Mouse (Mus musculus): ENCODE measurements around the gene Glis1. TPM values are rescaled to one million over a fixed set of nuclear protein-coding genes. Genes with fewer than 3 reads are reported as not detected.

Gene Glis1
- polyA plus RNA-seq, 1 experiment from 2014 or later, result 6.3 TPM

DNA sequence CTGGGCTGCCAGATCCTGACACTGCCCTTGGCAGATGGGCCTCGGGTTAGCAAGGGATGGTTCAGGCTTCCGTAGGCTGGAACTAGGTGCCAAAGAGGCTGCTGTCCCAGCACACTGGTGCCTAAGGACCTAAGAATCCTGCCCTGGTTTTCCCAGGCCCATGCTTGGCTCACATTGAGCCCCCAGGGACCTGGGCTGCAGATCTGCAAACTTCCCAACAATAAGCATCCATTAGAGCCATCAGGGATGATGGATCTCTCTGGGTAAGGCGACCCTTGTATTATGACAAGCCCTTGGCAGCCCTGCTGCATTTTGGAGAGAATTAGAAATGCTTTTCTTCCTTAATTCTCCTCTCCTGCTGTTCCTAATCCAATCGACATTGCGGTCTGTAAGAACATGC, 187.0 kb downstream of the Glis1 start:
- no peak overlapping the region for H3K27ac ChIP-seq (ENCODE audit: low read depth, low read length)
- H3K9ac ChIP-seq (ENCODE audit: low read depth, low read length), result no peak overlapping the region
- H3K4me2 ChIP-seq (replicated peaks; ENCODE audit: low read depth, low read length), result no peak overlapping the region
- H3K9me3 ChIP-seq (ENCODE audit: control insufficient read depth, low read length), result no peaks in the 10 kb centered on the region
- H3K36me3 ChIP-seq (ENCODE audit: control insufficient read depth, insufficient read depth, low read length), result no peaks in the 10 kb centered on the region
- no peaks in the 10 kb centered on the region for H3K27me3 ChIP-seq (ENCODE audit: control insufficient read depth, insufficient read depth, low read length)
- DNase-seq (ENCODE audit: low spot score) (no peak), ATAC-seq (ENCODE audit: low FRiP score) (no peak)
- no peak overlapping the region for H3K4me3 ChIP-seq (ENCODE audit: low read depth, low read length)
- WGBS, result 86% methylated on average over 5 of the region's 5 CpGs
- peaks cover 6% of the 10 kb centered on the region; the same call in 1 of the 2 replicates for H3K4me1 ChIP-seq (replicated peaks; ENCODE audit: control insufficient read depth, insufficient read depth, low read length)

DNA sequence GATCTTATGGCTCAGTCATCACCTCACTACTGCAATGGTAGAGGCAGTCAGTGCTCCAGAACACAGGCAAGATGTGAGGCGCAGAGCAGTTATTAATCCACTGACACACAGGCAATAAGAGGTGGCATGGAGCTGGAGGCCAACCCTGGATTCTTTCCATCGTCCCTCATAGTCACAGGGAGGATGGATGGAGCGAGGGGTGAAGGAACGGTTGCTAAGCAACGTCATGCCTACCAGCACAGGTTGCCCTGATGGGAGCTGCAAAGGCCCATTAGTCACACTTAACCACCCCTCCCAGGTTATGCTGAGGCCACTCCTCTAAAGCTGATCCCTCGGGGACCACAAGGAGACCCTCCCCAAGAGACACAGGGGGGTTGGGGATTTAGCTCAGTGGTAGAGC, 187.9 kb downstream of the Glis1 start:
- DNase-seq (ENCODE audit: low spot score), result no peak
- 75% methylated on average over 6 of the region's 6 CpGs for WGBS
- H3K4me2 ChIP-seq (replicated peaks; ENCODE audit: low read depth, low read length), result no peak overlapping the region
- no peak; the same call in 1 of the 2 replicates for ATAC-seq (ENCODE audit: low FRiP score)
- H3K36me3 ChIP-seq (ENCODE audit: control insufficient read depth, insufficient read depth, low read length), result no peaks in the 10 kb centered on the region
- H3K27ac ChIP-seq (ENCODE audit: low read depth, low read length), result no peak overlapping the region
- no peak overlapping the region for H3K4me3 ChIP-seq (ENCODE audit: low read depth, low read length)
- H3K4me1 ChIP-seq (replicated peaks; ENCODE audit: control insufficient read depth, insufficient read depth, low read length), result peaks cover 6% of the 10 kb centered on the region; the same call in 1 of the 2 replicates
- no peak overlapping the region for H3K9ac ChIP-seq (ENCODE audit: low read depth, low read length)
- H3K9me3 ChIP-seq (ENCODE audit: control insufficient read depth, low read length), result no peaks in the 10 kb centered on the region
- no peaks in the 10 kb centered on the region for H3K27me3 ChIP-seq (ENCODE audit: control insufficient read depth, insufficient read depth, low read length)

DNA sequence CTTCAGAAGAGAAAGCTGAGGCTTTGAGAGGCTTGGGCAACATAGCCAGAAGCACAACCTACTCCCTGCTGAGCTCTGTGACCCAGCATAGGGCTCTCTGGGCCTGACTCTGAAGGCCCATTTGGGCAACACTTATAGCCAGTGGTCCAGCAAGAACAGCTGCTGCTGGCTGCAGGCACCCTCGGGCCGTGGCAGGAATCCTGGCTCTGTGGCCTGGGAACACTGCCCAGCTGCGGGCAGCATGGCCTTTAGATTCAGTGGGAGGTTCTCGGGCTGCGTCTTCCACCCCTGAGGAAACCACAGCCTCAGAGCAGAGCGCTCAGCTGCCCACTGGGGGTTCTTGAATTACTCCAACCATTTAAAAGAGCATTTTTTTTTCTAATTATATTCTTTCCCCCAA, 189.5 kb downstream of the Glis1 start:
- H3K27ac ChIP-seq (ENCODE audit: low read depth, low read length), result no peak overlapping the region
- no peaks in the 10 kb centered on the region for H3K36me3 ChIP-seq (ENCODE audit: control insufficient read depth, insufficient read depth, low read length)
- no peaks in the 10 kb centered on the region for H3K27me3 ChIP-seq (ENCODE audit: control insufficient read depth, insufficient read depth, low read length)
- no peak overlapping the region for H3K4me2 ChIP-seq (replicated peaks; ENCODE audit: low read depth, low read length)
- no peak overlapping the region for H3K9ac ChIP-seq (ENCODE audit: low read depth, low read length)
- 58% methylated on average over 6 of the region's 6 CpGs for whole genome bisulfite sequencing
- peaks cover 8% of the 10 kb centered on the region for H3K4me1 ChIP-seq (replicated peaks; ENCODE audit: control insufficient read depth, insufficient read depth, low read length)
- no peaks in the 10 kb centered on the region for H3K9me3 ChIP-seq (ENCODE audit: control insufficient read depth, low read length)
- no peak for ATAC-seq (ENCODE audit: low FRiP score)
- H3K4me3 ChIP-seq (ENCODE audit: low read depth, low read length), result no peak overlapping the region
- no peak for DNase-seq (ENCODE audit: low spot score)

DNA sequence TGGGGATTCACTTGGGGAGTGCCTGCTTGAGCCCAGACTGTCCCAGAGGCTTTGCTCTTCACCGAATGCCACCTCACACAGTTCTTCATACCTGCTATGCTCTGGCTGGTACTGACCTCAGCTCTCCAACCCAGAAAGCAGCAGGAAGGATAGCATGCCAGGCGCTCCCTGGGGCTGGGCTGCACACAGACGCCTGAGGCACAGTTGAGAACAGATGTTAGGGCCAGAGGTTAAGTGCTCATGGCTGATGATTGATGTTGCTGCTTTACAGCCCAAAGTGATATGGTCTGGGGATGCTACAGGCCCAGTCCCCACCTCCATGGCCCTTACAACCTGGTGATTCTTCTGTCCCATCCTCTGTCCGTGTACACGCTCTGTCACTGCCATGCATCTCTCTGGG, 190.6 kb downstream of the Glis1 start:
- 45% methylated on average over 5 of the region's 5 CpGs for WGBS
- peak; percentile 69 for DNase-seq (ENCODE audit: low spot score)
- peak overlapping the region; percentile 48; the same call in 1 of the 2 replicates for H3K27ac ChIP-seq (ENCODE audit: low read depth, low read length)
- H3K27me3 ChIP-seq (ENCODE audit: control insufficient read depth, insufficient read depth, low read length), result no peaks in the 10 kb centered on the region
- H3K9me3 ChIP-seq (ENCODE audit: control insufficient read depth, low read length), result no peaks in the 10 kb centered on the region
- no peak overlapping the region for H3K4me3 ChIP-seq (ENCODE audit: low read depth, low read length)
- peak; percentile 55 for ATAC-seq (ENCODE audit: low FRiP score)
- peaks cover 10% of the 10 kb centered on the region for H3K4me1 ChIP-seq (replicated peaks; ENCODE audit: control insufficient read depth, insufficient read depth, low read length)
- no peaks in the 10 kb centered on the region for H3K36me3 ChIP-seq (ENCODE audit: control insufficient read depth, insufficient read depth, low read length)
- H3K9ac ChIP-seq (ENCODE audit: low read depth, low read length), result no peak overlapping the region
- H3K4me2 ChIP-seq (replicated peaks; ENCODE audit: low read depth, low read length), result no peak overlapping the region

DNA sequence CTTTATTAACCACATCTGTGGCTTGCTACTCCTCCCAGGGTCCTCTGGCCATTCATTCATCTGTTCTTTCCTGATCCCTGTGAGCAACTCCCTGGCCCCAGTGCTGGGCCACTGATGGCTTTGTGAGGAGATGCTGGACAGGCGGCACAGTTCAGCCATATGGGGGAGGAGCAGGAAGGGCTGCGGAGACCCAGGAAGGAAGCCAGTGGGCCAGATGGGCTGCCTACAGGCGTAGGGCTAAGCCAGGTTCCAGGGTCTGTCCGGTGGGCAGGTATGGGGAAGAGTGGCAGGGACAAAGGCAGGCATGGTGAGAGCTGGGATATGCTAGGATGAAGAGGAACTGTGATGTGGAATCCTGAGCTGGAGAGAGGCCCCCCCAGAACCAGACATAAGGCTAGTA, 193.8 kb downstream of the Glis1 start:
- Histone ChIP-seq H3K9ac (ENCODE audit: low read depth, low read length) (0 out of 2 replicates have a peak overlapping the region, but pooled peaks have one; percentile 23), H3K4me2 (replicated peaks; ENCODE audit: low read depth, low read length) (no peak overlapping the region), H3K36me3 (ENCODE audit: control insufficient read depth, insufficient read depth, low read length) (no peaks in the 10 kb centered on the region), H3K4me1 (replicated peaks; ENCODE audit: control insufficient read depth, insufficient read depth, low read length) (peaks cover 10% of the 10 kb centered on the region), H3K27me3 (ENCODE audit: control insufficient read depth, insufficient read depth, low read length) (no peaks in the 10 kb centered on the region), H3K9me3 (ENCODE audit: control insufficient read depth, low read length) (no peaks in the 10 kb centered on the region), H3K4me3 (ENCODE audit: low read depth, low read length) (no peak overlapping the region), H3K27ac (ENCODE audit: low read depth, low read length) (no peak overlapping the region)
- ATAC-seq (ENCODE audit: low FRiP score) (no peak), DNase-seq (ENCODE audit: low spot score) (no peak)
- WGBS, result 82% methylated on average over 4 of the region's 4 CpGs

DNA sequence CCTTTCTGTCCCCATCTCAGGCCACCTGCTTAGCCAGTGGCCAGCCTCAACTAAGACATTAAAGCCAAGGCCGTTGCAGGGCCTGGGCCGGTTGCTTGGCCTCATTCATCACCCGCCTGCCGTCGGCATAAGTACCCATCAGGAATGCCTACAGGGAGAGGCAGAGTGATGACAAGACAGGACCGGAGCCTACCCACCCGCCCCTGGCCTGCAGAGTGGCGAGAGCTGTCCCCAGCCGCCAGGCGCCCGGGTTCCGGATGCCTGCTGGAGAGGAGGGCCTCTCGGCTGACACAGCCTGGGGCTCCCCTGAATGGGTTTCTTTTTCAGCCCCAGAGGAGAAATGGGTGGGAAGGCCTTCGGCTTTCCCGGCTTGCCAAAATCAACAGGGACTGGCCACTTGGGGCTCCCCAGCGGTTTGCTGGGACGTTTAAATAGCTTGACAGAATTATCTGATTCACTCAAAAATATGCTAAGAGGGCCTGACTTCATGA, 194.6 kb downstream of the Glis1 start:
- Histone ChIP-seq H3K4me2 (replicated peaks; ENCODE audit: low read depth, low read length) (no peak overlapping the region), H3K27ac (ENCODE audit: low read depth, low read length) (no peak overlapping the region), H3K9me3 (ENCODE audit: control insufficient read depth, low read length) (no peaks in the 10 kb centered on the region), H3K36me3 (ENCODE audit: control insufficient read depth, insufficient read depth, low read length) (no peaks in the 10 kb centered on the region), H3K9ac (ENCODE audit: low read depth, low read length) (no peak overlapping the region), H3K27me3 (ENCODE audit: control insufficient read depth, insufficient read depth, low read length) (no peaks in the 10 kb centered on the region), H3K4me3 (ENCODE audit: low read depth, low read length) (no peak overlapping the region), H3K4me1 (replicated peaks; ENCODE audit: control insufficient read depth, insufficient read depth, low read length) (peaks cover 10% of the 10 kb centered on the region)
- no peak for DNase-seq (ENCODE audit: low spot score)
- ATAC-seq (ENCODE audit: low FRiP score), result no peak
- WGBS, result 61% methylated on average over 17 of the region's 17 CpGs

DNA sequence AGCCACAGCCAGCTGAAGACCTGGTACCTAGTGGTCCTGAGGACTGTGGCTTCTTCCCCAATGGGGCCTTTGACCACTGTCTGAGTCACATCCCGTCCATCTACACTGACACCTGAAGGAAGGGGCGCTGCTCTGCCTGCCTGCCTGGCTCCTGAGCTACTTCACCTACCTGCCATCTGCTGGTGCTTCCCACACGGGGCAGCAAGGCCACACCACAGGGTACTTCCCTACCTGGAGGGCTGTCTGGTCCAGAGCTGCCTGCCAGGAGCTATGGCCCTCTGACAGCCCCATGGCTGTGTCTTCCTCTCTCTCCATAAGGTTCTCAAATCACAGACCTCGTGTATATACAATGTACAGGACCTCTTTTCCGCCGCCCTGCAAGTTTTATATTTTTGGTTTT, 200.2 kb downstream of the Glis1 start:
- DNase-seq (ENCODE audit: low spot score) (no peak), ATAC-seq (ENCODE audit: low FRiP score) (no peak)
- no peak overlapping the region for H3K4me2 ChIP-seq (replicated peaks; ENCODE audit: low read depth, low read length)
- H3K9me3 ChIP-seq (ENCODE audit: control insufficient read depth, low read length), result no peaks in the 10 kb centered on the region
- no peak overlapping the region for H3K9ac ChIP-seq (ENCODE audit: low read depth, low read length)
- H3K36me3 ChIP-seq (ENCODE audit: control insufficient read depth, insufficient read depth, low read length), result no peaks in the 10 kb centered on the region
- 77% methylated on average over 6 of the region's 6 CpGs for WGBS
- no peaks in the 10 kb centered on the region for H3K4me1 ChIP-seq (replicated peaks; ENCODE audit: control insufficient read depth, insufficient read depth, low read length)
- no peak overlapping the region for H3K27ac ChIP-seq (ENCODE audit: low read depth, low read length)
- H3K4me3 ChIP-seq (ENCODE audit: low read depth, low read length), result no peak overlapping the region
- H3K27me3 ChIP-seq (ENCODE audit: control insufficient read depth, insufficient read depth, low read length), result 0 out of 2 replicates have a peak, but pooled peaks cover 2% of the 10 kb centered on the region

DNA sequence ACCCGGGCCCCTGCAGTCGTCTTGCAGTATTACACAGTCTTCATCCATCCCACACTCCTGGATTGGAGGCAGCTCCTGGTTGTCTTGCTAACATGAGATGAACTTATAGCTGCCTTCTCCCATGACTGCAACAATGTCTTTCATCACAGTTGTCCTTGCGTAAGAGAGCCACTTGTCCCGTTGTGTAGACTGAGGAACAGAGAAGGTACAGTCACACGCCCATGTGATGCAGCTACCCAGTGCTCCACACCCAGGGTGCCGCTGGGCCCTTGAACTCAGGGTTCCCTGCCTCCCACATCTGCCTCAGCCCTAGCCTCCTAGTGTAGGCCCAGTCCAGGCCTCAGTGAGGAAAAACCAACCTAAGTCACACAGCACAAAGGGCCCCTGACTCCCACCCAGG, 201.7 kb downstream of the Glis1 start:
- ATAC-seq (ENCODE audit: low FRiP score), result no peak
- H3K9ac ChIP-seq (ENCODE audit: low read depth, low read length), result no peak overlapping the region
- no peaks in the 10 kb centered on the region for H3K9me3 ChIP-seq (ENCODE audit: control insufficient read depth, low read length)
- no peak overlapping the region for H3K27ac ChIP-seq (ENCODE audit: low read depth, low read length)
- H3K4me1 ChIP-seq (replicated peaks; ENCODE audit: control insufficient read depth, insufficient read depth, low read length), result no peaks in the 10 kb centered on the region
- no peaks in the 10 kb centered on the region for H3K36me3 ChIP-seq (ENCODE audit: control insufficient read depth, insufficient read depth, low read length)
- H3K4me2 ChIP-seq (replicated peaks; ENCODE audit: low read depth, low read length), result no peak overlapping the region
- DNase-seq (ENCODE audit: low spot score), result no peak
- no peak overlapping the region for H3K4me3 ChIP-seq (ENCODE audit: low read depth, low read length)
- 0 out of 2 replicates have a peak, but pooled peaks cover 2% of the 10 kb centered on the region for H3K27me3 ChIP-seq (ENCODE audit: control insufficient read depth, insufficient read depth, low read length)
- WGBS, result 74% methylated on average over 6 of the region's 6 CpGs

DNA sequence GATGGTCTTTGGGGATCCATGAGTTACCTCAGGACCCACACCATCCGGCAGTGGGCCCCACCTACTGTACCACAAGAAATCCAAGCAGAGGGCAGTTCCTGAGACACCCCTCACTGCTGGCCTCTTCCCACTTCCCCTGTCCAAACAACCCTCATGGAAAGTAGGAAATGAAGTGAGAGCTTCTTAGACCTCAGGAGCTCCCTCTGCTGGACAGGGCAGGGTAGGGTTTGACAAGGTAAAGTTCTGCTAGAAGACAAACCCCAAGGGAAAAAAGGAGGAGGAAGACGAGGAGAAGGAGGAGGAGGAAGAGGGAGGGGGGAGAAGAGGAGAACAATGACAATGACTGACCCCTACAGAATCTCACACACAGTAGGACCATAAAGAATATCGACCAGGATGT, 203.3 kb downstream of the Glis1 start:
- DNase-seq (ENCODE audit: low spot score), result peak; percentile 36

More for the DNA sequence above, 203.3 kb downstream of the Glis1 start:
- no peak overlapping the region for H3K4me2 ChIP-seq (replicated peaks; ENCODE audit: low read depth, low read length)
- 0 out of 2 replicates have a peak, but pooled peaks cover 2% of the 10 kb centered on the region for H3K27me3 ChIP-seq (ENCODE audit: control insufficient read depth, insufficient read depth, low read length)
- no peak for ATAC-seq (ENCODE audit: low FRiP score)
- WGBS, result 61% methylated on average over 3 of the region's 3 CpGs
- H3K36me3 ChIP-seq (ENCODE audit: control insufficient read depth, insufficient read depth, low read length), result no peaks in the 10 kb centered on the region
- no peak overlapping the region for H3K9ac ChIP-seq (ENCODE audit: low read depth, low read length)
- no peaks in the 10 kb centered on the region for H3K4me1 ChIP-seq (replicated peaks; ENCODE audit: control insufficient read depth, insufficient read depth, low read length)
- no peak overlapping the region for H3K4me3 ChIP-seq (ENCODE audit: low read depth, low read length)
- H3K9me3 ChIP-seq (ENCODE audit: control insufficient read depth, low read length), result no peaks in the 10 kb centered on the region
- no peak overlapping the region for H3K27ac ChIP-seq (ENCODE audit: low read depth, low read length)
